Mouse (Mus musculus) MEL (cell line): Measurements from ENCODE around the gene Apbb1ip.

ENCODE experiments used
- CHD2 ChIP-seq: IDR thresholded peaks from 2 replicates; pipeline ENCODE4 v1.6.1; 2011; ENCODE audit warnings: low read length, improper control_type of control experiment
- ELF1 ChIP-seq: IDR thresholded peaks from 2 replicates; pipeline ENCODE4 v1.6.1; 2014; ENCODE audit warnings: low read depth, mild to moderate bottlenecking, inconsistent platforms, low read length, improper control_type of control experiment, moderate library complexity
- KAT2A ChIP-seq: conservative IDR thresholded peaks from 2 replicates; pipeline ENCODE4 v1.6.1; 2012; ENCODE audit warnings: low read depth, low read length, improper control_type of control experiment, inconsistent platforms
- POLR2A ChIP-seq, 2 experiments: IDR thresholded peaks; 2 replicates each; pipeline ENCODE4 v1.6.1; 2011 to 2012; ENCODE audit warnings: low read length in 2 of 2, mild to moderate bottlenecking in 2 of 2, control low read depth in 1 of 2, improper control_type of control experiment in 1 of 2, low read depth in 1 of 2, moderate library complexity in 1 of 2; ENCODE audit not compliant: control insufficient read depth in 1 of 2, insufficient read depth in 1 of 2, poor library complexity in 1 of 2
- POLR2AphosphoS5 ChIP-seq: IDR thresholded peaks from 2 replicates; pipeline ENCODE4 v1.6.1; 2012; ENCODE audit warnings: low read depth, borderline replicate concordance, mild to moderate bottlenecking, inconsistent platforms, low read length, moderate library complexity, mixed read lengths

- TF ChIP-seq ELF1, result no peak
- TF ChIP-seq CHD2, result no peak
- TF ChIP-seq KAT2A, result no peak
- no peak for TF ChIP-seq POLR2A (IDR thresholded peaks at IDR 0.05; ENCODE audit: control insufficient read depth in 1 of 2, insufficient read depth in 1 of 2, low read depth in 1 of 2, low read length in 2 of 2, poor library complexity in 1 of 2)
- TF ChIP-seq POLR2AphosphoS5, result no peak
Measured at GRCm38 (mm10) chr2:22783137-22783638, 9.3 kb downstream of the Apbb1ip start.
